Mouse (Mus musculus) B cell, adult 67 days (primary cell): Measurements from ENCODE around the gene Olfr1251. TPM values are rescaled to one million over a fixed set of nuclear protein-coding genes. Genes with fewer than 3 reads are reported as not detected.

Experiments
- total RNA-seq, 2 experiments: library from RNA; stranded (reverse); gene quantifications; 4 replicates each; pipeline ENCODE4 v1.2.4; 2023

Gene Olfr1251
- total RNA-seq = not detected

DNA sequence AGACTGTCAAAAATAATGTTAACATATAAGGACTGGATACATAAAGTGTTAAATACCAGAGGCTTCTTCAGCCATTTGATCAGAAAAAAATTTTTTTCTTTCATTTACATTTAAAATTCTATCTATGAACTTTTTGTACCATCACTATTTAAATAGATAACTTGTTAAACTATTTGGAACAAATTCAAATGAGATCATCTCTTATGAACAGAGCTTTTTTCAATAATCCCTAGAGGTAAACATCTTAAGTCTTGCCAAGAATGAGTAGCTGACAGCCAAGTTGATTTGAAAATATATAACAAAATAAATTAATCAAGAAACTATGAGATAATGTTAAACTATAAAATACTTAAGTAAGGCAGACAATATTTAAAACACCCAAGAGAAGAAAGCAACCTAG lies at the start of gene Olfr1251:
Gene Olfr1251, minus strand, starts transcription at position 101 of the 400 bp plus-strand sequence.

GRCm38 (mm10) chr2:89661367-89661766 lies 10.4 kb downstream of the Olfr1251 start, which contains the start of gene Olfr1250:
TSS of gene Olfr1250 (minus strand) at chr2:89661467.

GRCm38 (mm10) chr2:89634883-89635282 lies 36.9 kb downstream of the Olfr1251 start, which contains the start of gene Olfr1249:
TSS of gene Olfr1249 (minus strand) at chr2:89634983.

DNA sequence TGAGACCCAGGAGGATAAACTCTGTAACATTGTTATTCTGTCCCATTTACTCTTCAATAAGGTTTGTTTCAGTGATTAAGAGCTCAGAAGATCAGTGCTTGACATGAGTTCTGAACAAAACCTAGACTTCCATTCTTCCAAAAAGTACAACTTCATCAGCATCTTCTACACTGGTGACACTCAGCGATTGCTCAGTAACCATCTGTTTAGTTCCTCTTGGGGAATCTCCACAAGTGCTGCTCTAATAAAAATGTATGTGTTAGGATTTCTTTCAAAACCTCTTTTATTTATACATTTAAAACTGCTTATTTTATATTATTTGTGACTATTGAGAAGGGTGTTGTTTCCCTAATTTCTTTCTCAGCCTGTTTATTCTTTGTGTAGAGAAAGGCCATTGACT lies 53.6 kb downstream of the Olfr1251 start, which contains the start of gene Olfr1248:
Gene Olfr1248, minus strand, starts transcription at position 101 of the 400 bp plus-strand sequence.

Other genes starting within 250 kb of the Olfr1251 start
- not detected for gene Olfr1240, start 228.9 kb downstream of the Olfr1251 start, total RNA-seq
- not detected for gene Olfr1241, start 184.8 kb downstream of the Olfr1251 start, total RNA-seq
- gene Olfr1242, start 173.6 kb downstream of the Olfr1251 start, total RNA-seq = not detected
- not detected for gene Olfr1243, start 140.4 kb downstream of the Olfr1251 start, total RNA-seq
- not detected for gene Olfr1245, start 93.5 kb downstream of the Olfr1251 start, total RNA-seq
- gene Olfr1246, start 78.8 kb downstream of the Olfr1251 start, total RNA-seq = not detected
- gene Olfr1247, start 57.8 kb downstream of the Olfr1251 start, total RNA-seq = under 1 TPM in 1 of 2 experiments, not detected in 1; 0.12 TPM
- gene Olfr1248, start 53.7 kb downstream of the Olfr1251 start, total RNA-seq = not detected
- not detected for gene Olfr1249, start 37.0 kb downstream of the Olfr1251 start, total RNA-seq
- gene Olfr1250, start 10.5 kb downstream of the Olfr1251 start, total RNA-seq = not detected
- gene Olfr1252, start 53.1 kb upstream of the Olfr1251 start, total RNA-seq = not detected
- gene Olfr1253, start 85.2 kb upstream of the Olfr1251 start, total RNA-seq = not detected
- gene Olfr1254, start 121.7 kb upstream of the Olfr1251 start, total RNA-seq = not detected
- gene Olfr1255, start 140.1 kb upstream of the Olfr1251 start, total RNA-seq = not detected
- not detected for gene Olfr1256, start 169.6 kb upstream of the Olfr1251 start, total RNA-seq
- not detected for gene Olfr48, start 176.3 kb upstream of the Olfr1251 start, total RNA-seq
- gene Olfr1257, start 206.5 kb upstream of the Olfr1251 start, total RNA-seq = not detected